Mouse (Mus musculus) heart, embryonic 16.5 days (tissue): ENCODE results near the gene Mmp11. TPM values are rescaled to one million over a fixed set of nuclear protein-coding genes. Genes with fewer than 3 reads are reported as not detected.
A peak's percentile ranks its signal among the peaks of the same experiment; 100 is the strongest.

ENCODE experiments used
- ATAC-seq: fragments of 200-750 bp; cut with Nextera tagmentation; replicated peaks from 2 replicates; pipeline ENCODE4 v1.8.0; 2017; ENCODE audit warnings: moderate number of reproducible peaks; ENCODE audit not compliant: insufficient read depth, low FRiP score; ENCODE audit errors: extremely low read depth
- H3K27ac ChIP-seq: fragments of 300-500 bp; sonication (generic); 2 replicates; pipeline ENCODE4 v1.5.1; 2014; ENCODE audit warnings: mild to moderate bottlenecking, low read length, control low read depth, moderate library complexity
- H3K27me3 ChIP-seq: fragments of 300-500 bp; sonication (generic); 2 replicates; pipeline ENCODE4 v1.6.1; 2014; ENCODE audit warnings: low read length, mixed read lengths; ENCODE audit not compliant: control insufficient read depth, insufficient read depth
- H3K36me3 ChIP-seq: fragments of 300-500 bp; sonication (generic); 2 replicates; pipeline ENCODE4 v1.6.1; 2014; ENCODE audit not compliant: control insufficient read depth, insufficient read depth
- H3K4me1 ChIP-seq: fragments of 300-500 bp; sonication (generic); 2 replicates; pipeline ENCODE4 v1.6.1; 2014; ENCODE audit warnings: low read length, mixed read lengths; ENCODE audit not compliant: control insufficient read depth, insufficient read depth
- H3K4me2 ChIP-seq: fragments of 300-500 bp; sonication (generic); 2 replicates; pipeline ENCODE4 v1.6.1; 2014; ENCODE audit warnings: low read depth, mild to moderate bottlenecking, control low read depth, low read length
- H3K4me3 ChIP-seq: fragments of 300-500 bp; sonication (generic); 2 replicates; pipeline ENCODE4 v1.5.1; 2014; ENCODE audit warnings: mild to moderate bottlenecking, control low read depth, low read length
- H3K9ac ChIP-seq: fragments of 300-500 bp; sonication (generic); 2 replicates; pipeline ENCODE4 v1.6.1; 2014; ENCODE audit warnings: low read length, control low read depth
- H3K9me3 ChIP-seq: fragments of 300-500 bp; sonication (generic); replicated peaks from 2 replicates; pipeline ENCODE4 v1.6.1; 2016; ENCODE audit warnings: low read length; ENCODE audit not compliant: control insufficient read depth
- WGBS: fragments of 180-500 bp; shearing (Covaris S2); extraction: QIAGEN DNeasy Blood & Tissue Kit; methylation state at CpG from one replicate; pipeline ENCODE4 v1.1.7; 2014; 5-methylcytosine and 5-hydroxymethylcytosine counted together
- polyA plus RNA-seq: library from polyadenylated mRNA; unstranded; fragments of >200 nt; fragmentation: Nextera tagmentation; extraction: Ambion mirVana; gene quantifications from 2 replicates; pipeline ENCODE4 v1.2.1, GENCODE M21; 2015

Mmp11 gene
- 26.4 and 30.3 TPM in 2 replicates for polyA plus RNA-seq

- peak within 1 kb of the TSS; percentile 87 for H3K27ac ChIP-seq
- no peaks in the 10 kb centered on the region for H3K9me3 ChIP-seq
- 2% methylated on average over 51 of the region's 51 CpGs for WGBS
- H3K4me2 ChIP-seq, result peak within 1 kb of the TSS; percentile 80
- peak within 1 kb of the TSS; percentile 60 for H3K4me3 ChIP-seq
- ATAC-seq, result peak; percentile 84
- H3K36me3 ChIP-seq, result no peaks in the 10 kb centered on the region
- peaks cover 27% of the 10 kb centered on the region for H3K4me1 ChIP-seq
- H3K9ac ChIP-seq, result peak within 1 kb of the TSS; percentile 84
- H3K27me3 ChIP-seq, result peaks cover 4% of the 10 kb centered on the region
Measured at GRCm38 (mm10) chr10:75935680-75936541, at the start of gene Mmp11. Gene Mmp11, minus strand, starts transcription at chr10:75936496.

- Histone ChIP-seq H3K27ac (no peak overlapping the region), H3K27me3 (no peaks in the 10 kb centered on the region), H3K36me3 (no peaks in the 10 kb centered on the region), H3K4me2 (no peak overlapping the region), H3K9me3 (no peaks in the 10 kb centered on the region), H3K4me1 (no peaks in the 10 kb centered on the region), H3K9ac (no peak overlapping the region), H3K4me3 (no peak overlapping the region)
- 83% methylated on average over 3 of the region's 3 CpGs for WGBS
- no peak for ATAC-seq
Measured at GRCm38 (mm10) chr10:75979432-75979831, 43.1 kb upstream of the Mmp11 start.

GRCm38 (mm10) chr10:75978835-75979157 is 42.5 kb upstream of the Mmp11 start:
- Histone ChIP-seq H3K27ac (no peak overlapping the region), H3K4me1 (no peaks in the 10 kb centered on the region), H3K4me3 (no peak overlapping the region), H3K27me3 (no peaks in the 10 kb centered on the region), H3K9me3 (no peaks in the 10 kb centered on the region), H3K36me3 (no peaks in the 10 kb centered on the region), H3K4me2 (no peak overlapping the region), H3K9ac (no peak overlapping the region)
- ATAC-seq, result no peak
- WGBS, result 84% methylated on average over 5 of the region's 5 CpGs

GRCm38 (mm10) chr10:75978119-75978834 is 42.0 kb upstream of the Mmp11 start:
- ATAC-seq, result 0 out of 2 replicates have a peak, but pooled peaks have one; percentile 28
- no peaks in the 10 kb centered on the region for H3K9me3 ChIP-seq
- no peaks in the 10 kb centered on the region for H3K27me3 ChIP-seq
- WGBS, result 40% methylated on average over 10 of the region's 10 CpGs
- H3K27ac ChIP-seq, result no peak overlapping the region
- H3K4me1 ChIP-seq, result no peaks in the 10 kb centered on the region
- H3K9ac ChIP-seq, result no peak overlapping the region
- H3K36me3 ChIP-seq, result no peaks in the 10 kb centered on the region
- no peak overlapping the region for H3K4me2 ChIP-seq
- H3K4me3 ChIP-seq, result no peak overlapping the region

- H3K27me3 ChIP-seq, result no peaks in the 10 kb centered on the region
- H3K4me1 ChIP-seq, result no peaks in the 10 kb centered on the region
Measured at GRCm38 (mm10) chr10:75975216-75975615, 38.9 kb upstream of the Mmp11 start.

GRCm38 (mm10) chr10:75973846-75974245 is 37.5 kb upstream of the Mmp11 start:
- Histone ChIP-seq H3K27ac (no peak overlapping the region), H3K36me3 (no peaks in the 10 kb centered on the region), H3K27me3 (no peaks in the 10 kb centered on the region), H3K9me3 (peaks cover 3% of the 10 kb centered on the region; the same call in 1 of the 2 replicates), H3K4me1 (no peaks in the 10 kb centered on the region), H3K9ac (no peak overlapping the region), H3K4me2 (no peak overlapping the region), H3K4me3 (no peak overlapping the region)
- 87% methylated on average over 10 of the region's 10 CpGs for WGBS
- no peak for ATAC-seq

More at GRCm38 (mm10) chr10:75975216-75975615, 38.9 kb upstream of the Mmp11 start:
- no peak for ATAC-seq
- Histone ChIP-seq H3K27ac (no peak overlapping the region), H3K4me3 (no peak overlapping the region), H3K9me3 (peaks cover 3% of the 10 kb centered on the region; the same call in 1 of the 2 replicates), H3K36me3 (no peaks in the 10 kb centered on the region), H3K4me2 (no peak overlapping the region), H3K9ac (no peak overlapping the region)
- WGBS, result 74% methylated on average over 5 of the region's 5 CpGs

- Histone ChIP-seq H3K27ac (no peak within 1 kb of the TSS), H3K4me1 (peaks cover 6% of the 10 kb centered on the region; the same call in 1 of the 2 replicates), H3K4me3 (peak within 1 kb of the TSS; percentile 33), H3K9ac (peak within 1 kb of the TSS; percentile 37; the same call in 1 of the 2 replicates), H3K4me2 (peak within 1 kb of the TSS; percentile 55), H3K36me3 (no peaks in the 10 kb centered on the region), H3K27me3 (peaks cover 13% of the 10 kb centered on the region), H3K9me3 (no peaks in the 10 kb centered on the region)
- WGBS, result 22% methylated on average over 20 of the region's 20 CpGs
- no peak for ATAC-seq
Measured at GRCm38 (mm10) chr10:75954381-75954811, 18.1 kb upstream of the Mmp11 start, which contains the start of gene Gm5134. Gene Gm5134, plus strand, starts transcription at chr10:75954514.

- Histone ChIP-seq H3K9me3 (no peaks in the 10 kb centered on the region), H3K4me2 (peak overlapping the region; percentile 93), H3K4me3 (peak overlapping the region; percentile 57), H3K27me3 (peaks cover 13% of the 10 kb centered on the region), H3K36me3 (no peaks in the 10 kb centered on the region), H3K27ac (no peak overlapping the region), H3K9ac (peak overlapping the region; percentile 72), H3K4me1 (peaks cover 6% of the 10 kb centered on the region; the same call in 1 of the 2 replicates)
- ATAC-seq, result peak; percentile 1; the same call in 1 of the 2 replicates
- WGBS, result 4% methylated on average over 13 of the region's 13 CpGs
Measured at GRCm38 (mm10) chr10:75951424-75952050, 15.2 kb upstream of the Mmp11 start.
